Mouse (Mus musculus): ENCODE measurements at regions not wholly inside any gene's neighbourhood (a gene's known extent, or its start where the extent isn't known, plus 50 kb on each side); places are given as distances from the start of the nearest gene placed in this dataset.

DNA sequence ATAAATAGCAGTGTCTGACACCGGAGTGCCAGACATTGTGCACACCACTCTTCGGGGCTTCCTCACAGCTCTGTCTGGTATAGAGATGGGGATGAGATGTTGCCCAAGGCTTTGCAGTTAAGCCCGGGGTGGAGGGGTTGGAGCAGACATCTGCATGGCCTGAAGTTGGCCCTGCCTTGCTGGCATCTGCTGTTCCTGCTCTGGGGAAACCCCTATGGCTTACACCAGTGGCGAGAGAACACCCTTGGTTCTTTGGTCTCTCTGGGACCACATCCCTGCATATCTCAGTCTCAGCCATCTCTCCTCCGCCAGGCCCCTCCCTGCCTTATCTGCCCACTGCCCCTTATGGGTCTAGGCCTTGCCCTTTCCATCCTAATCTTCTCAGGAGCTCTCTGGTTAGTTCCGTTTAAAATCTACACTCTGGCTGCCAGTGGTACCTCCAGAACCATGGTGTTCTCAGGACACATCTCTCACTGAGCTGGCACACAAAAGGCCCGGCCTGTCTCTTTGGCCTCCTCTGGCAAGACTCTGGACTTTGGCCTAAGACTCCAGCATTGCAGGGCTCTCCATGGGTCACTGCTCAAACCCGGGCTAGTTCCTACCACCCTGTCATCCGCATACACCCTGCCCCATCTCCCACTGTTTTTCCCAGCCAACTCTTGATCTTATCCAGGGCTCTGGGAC, 123.3 kb upstream of the Id2 start:
- Histone ChIP-seq H3K4me1 (replicated peaks) (peaks cover 27% of the 10 kb centered on the region), H3K9ac (no peak overlapping the region), H3K4me3 (replicated peaks) (no peak overlapping the region), H3K27ac (replicated peaks) (no peak overlapping the region), H3K27me3 (no peaks in the 10 kb centered on the region), H3K4me2 (no peak overlapping the region), H3K9me3 (replicated peaks) (no peaks in the 10 kb centered on the region), H3K36me3 (replicated peaks) (no peaks in the 10 kb centered on the region)
- no peak for ATAC-seq (ENCODE audit: insufficient read depth)
- 46% methylated on average over 9 of the region's 9 CpGs for WGBS (ENCODE audit: insufficient replicate concordance)

DNA sequence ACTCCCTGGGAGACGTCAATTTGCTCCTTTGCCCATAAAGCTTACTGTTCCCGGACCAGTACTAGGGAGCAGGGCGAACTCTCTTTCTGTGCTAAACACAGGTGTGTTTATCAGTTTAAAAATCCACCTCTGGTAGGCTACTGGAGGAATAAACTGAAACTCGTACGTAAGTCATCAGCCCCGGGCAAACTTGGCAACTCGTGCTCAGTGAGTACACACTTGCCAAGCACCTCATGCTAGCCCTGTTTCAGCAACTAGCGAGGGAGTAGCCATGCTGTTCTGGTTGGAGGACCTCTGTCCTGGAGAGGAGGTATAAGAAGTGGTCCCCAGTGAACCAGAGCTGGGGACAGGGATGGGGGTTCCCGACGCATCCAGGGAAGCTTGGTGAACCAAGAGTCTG, 122.6 kb upstream of the Id2 start:
- H3K36me3 ChIP-seq (replicated peaks): no peaks in the 10 kb centered on the region
- H3K27me3 ChIP-seq: no peaks in the 10 kb centered on the region
- no peak overlapping the region for H3K4me3 ChIP-seq (replicated peaks)
- WGBS (ENCODE audit: insufficient replicate concordance): 69% methylated on average over 10 of the region's 10 CpGs
- no peak for ATAC-seq (ENCODE audit: insufficient read depth)
- H3K9ac ChIP-seq: no peak overlapping the region
- H3K4me1 ChIP-seq (replicated peaks): peaks cover 27% of the 10 kb centered on the region
- H3K27ac ChIP-seq (replicated peaks): no peak overlapping the region
- H3K9me3 ChIP-seq (replicated peaks): no peaks in the 10 kb centered on the region
- no peak overlapping the region for H3K4me2 ChIP-seq

DNA sequence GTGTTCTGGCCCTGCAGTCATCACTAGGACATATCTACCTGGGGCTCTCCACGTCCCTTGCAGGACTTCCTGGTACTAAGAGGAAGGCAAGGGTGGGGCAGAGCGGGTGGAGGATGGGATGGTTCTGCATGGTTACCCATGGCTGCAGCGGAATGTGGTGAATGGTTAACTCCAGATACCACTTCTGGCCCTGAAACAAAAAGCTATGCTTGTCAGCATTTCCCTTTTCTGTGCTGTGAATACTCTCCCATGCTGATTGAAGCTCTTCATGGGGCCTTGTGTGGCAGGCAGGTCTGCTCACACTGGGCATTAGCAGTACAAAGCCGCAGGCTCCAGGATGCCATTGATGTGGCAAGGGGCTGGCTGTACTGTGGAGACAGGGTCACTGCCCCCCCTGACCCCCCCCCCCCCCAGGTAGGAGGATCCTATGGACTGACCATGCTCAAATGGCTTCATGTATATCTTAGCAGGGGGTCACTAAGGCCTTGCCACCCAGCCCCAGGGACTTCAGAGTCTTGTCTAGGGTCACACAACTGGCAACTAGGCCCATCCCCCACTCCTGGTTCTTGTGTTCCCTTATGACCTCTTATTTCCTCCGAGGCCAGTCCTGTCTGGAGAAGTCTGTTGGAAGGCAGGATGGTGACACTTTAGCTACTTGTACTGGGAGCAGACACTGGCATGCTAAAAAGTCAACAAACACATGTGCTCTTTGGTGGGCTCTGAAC, 120.0 kb upstream of the Id2 start:
- WGBS (ENCODE audit: insufficient replicate concordance): 26% methylated on average over 5 of the region's 5 CpGs
- H3K4me3 ChIP-seq (replicated peaks): no peak overlapping the region
- no peak overlapping the region for H3K4me2 ChIP-seq
- peaks cover 19% of the 10 kb centered on the region for H3K4me1 ChIP-seq (replicated peaks)
- no peak overlapping the region for H3K27ac ChIP-seq (replicated peaks)
- peak; percentile 55; the same call in 1 of the 2 replicates for ATAC-seq (ENCODE audit: insufficient read depth)
- H3K9me3 ChIP-seq (replicated peaks): no peaks in the 10 kb centered on the region
- no peaks in the 10 kb centered on the region for H3K36me3 ChIP-seq (replicated peaks)
- no peak overlapping the region for H3K9ac ChIP-seq
- H3K27me3 ChIP-seq: no peaks in the 10 kb centered on the region

DNA sequence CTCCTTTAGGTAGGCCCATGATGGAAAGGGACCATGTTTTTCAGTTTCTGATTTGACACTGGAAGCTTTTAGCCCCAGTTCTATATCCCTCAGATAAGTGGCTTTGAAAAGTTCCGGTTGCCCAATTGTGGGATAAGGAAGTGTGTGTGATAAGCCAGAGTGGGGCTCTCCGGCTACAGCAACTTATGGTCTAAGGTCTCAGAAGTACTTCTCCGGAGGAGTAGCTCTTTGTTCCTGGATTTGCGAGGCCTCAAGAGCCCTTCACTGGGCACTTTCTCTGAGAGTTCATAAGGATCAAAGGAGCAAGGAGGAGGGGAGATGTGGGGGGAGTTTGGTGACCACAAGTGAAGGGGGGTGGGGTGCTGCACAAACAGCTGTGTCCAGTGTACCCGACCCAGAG, 118.3 kb upstream of the Id2 start:
- no peak overlapping the region for H3K27ac ChIP-seq (replicated peaks)
- H3K4me1 ChIP-seq (replicated peaks): peaks cover 15% of the 10 kb centered on the region
- H3K27me3 ChIP-seq: no peaks in the 10 kb centered on the region
- H3K36me3 ChIP-seq (replicated peaks): no peaks in the 10 kb centered on the region
- no peak overlapping the region for H3K9ac ChIP-seq
- no peaks in the 10 kb centered on the region for H3K9me3 ChIP-seq (replicated peaks)
- H3K4me3 ChIP-seq (replicated peaks): no peak overlapping the region
- WGBS (ENCODE audit: insufficient replicate concordance): 31% methylated on average over 5 of the region's 5 CpGs
- ATAC-seq (ENCODE audit: insufficient read depth): no peak
- no peak overlapping the region for H3K4me2 ChIP-seq

DNA sequence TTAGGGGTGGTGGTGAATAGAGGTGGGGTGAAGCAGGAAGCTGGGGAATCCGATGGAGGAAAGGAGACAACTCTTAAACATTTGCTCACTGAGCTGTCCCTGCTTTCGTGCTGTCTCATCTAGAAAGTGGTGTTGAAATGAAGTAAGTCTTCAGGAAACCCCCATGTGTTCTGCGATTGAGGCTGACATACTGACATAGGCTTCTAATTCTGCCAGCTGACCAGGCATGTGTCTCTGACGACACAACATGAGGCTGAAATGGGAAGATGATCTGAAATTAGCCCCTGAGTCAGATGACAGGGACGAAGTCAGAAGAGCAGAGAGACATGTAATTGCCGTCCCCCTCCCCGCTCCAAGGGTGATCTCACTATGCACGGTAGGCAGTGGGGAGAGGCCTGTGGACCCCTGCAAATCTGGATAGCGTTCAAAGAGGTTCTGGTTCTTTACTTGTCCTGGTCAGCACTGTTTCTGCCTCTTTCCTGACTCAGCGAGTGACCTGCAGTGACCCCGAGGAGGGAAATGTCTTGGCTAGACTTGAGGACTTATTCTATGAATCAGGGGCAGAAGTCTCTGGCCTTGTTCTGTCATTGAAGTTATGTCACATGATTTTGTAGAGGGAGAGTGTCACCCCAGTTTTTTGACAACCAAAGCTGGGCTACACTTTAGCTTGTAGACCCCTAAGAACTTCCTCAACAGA, 117.0 kb upstream of the Id2 start:
- no peak overlapping the region for H3K9ac ChIP-seq
- H3K4me2 ChIP-seq: no peak overlapping the region
- H3K4me3 ChIP-seq (replicated peaks): no peak overlapping the region
- no peak overlapping the region for H3K27ac ChIP-seq (replicated peaks)
- no peaks in the 10 kb centered on the region for H3K27me3 ChIP-seq
- WGBS (ENCODE audit: insufficient replicate concordance): 62% methylated on average over 11 of the region's 11 CpGs
- peaks cover 23% of the 10 kb centered on the region for H3K4me1 ChIP-seq (replicated peaks)
- H3K36me3 ChIP-seq (replicated peaks): no peaks in the 10 kb centered on the region
- 0 out of 2 replicates have a peak, but pooled peaks have one; percentile 10 for ATAC-seq (ENCODE audit: insufficient read depth)
- H3K9me3 ChIP-seq (replicated peaks): no peaks in the 10 kb centered on the region

DNA sequence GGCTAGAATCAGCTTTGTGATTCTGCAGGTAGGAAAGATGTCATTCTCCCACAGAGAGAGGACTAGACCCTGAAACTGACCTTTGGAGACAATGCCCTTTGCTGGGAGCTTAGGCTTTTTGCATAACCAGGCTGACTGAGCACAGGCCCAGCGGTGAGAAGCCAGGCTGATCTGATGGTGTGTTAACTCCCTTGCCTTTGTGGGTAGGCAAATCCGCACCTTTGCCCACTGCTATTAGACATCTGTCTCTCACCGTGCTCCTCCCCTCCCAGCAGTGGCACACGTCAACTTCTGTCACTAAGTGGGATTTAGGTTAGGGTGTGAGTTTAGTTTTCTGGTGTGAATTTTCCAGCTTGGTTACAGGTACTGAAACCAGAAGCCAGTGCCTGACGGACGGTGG, 114.4 kb upstream of the Id2 start:
- no peak for ATAC-seq (ENCODE audit: insufficient read depth)
- Histone ChIP-seq H3K27me3 (no peaks in the 10 kb centered on the region), H3K4me1 (replicated peaks) (peaks cover 11% of the 10 kb centered on the region), H3K36me3 (replicated peaks) (no peaks in the 10 kb centered on the region), H3K4me3 (replicated peaks) (no peak overlapping the region), H3K9ac (no peak overlapping the region), H3K4me2 (no peak overlapping the region), H3K27ac (replicated peaks) (no peak overlapping the region), H3K9me3 (replicated peaks) (no peaks in the 10 kb centered on the region)
- 76% methylated on average over 6 of the region's 6 CpGs for WGBS (ENCODE audit: insufficient replicate concordance)

DNA sequence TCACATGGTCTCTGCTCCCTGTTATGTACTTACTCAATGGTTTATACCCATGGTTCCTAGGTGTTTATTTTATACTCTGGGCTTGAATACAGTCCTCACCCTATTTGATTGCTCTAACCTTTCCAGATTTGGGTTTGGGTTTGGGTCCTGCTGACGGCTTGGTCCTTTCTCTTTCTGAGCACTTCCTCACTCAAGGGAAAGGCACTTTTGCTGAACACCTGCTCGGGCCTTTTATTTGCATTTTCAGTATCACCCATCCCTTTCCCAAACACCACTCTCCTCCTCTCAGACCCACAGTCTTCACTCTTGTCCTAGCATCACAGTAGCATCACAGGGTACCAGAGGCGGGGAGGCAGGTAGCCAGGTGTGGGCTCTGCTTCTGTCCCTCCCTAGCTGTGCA, 113.7 kb upstream of the Id2 start:
- H3K4me1 ChIP-seq (replicated peaks): peaks cover 11% of the 10 kb centered on the region
- H3K4me3 ChIP-seq (replicated peaks): no peak overlapping the region
- H3K27me3 ChIP-seq: no peaks in the 10 kb centered on the region
- H3K4me2 ChIP-seq: no peak overlapping the region
- WGBS (ENCODE audit: insufficient replicate concordance): 59% methylated on average over 3 of the region's 3 CpGs
- H3K9ac ChIP-seq: no peak overlapping the region
- ATAC-seq (ENCODE audit: insufficient read depth): no peak
- H3K27ac ChIP-seq (replicated peaks): no peak overlapping the region
- H3K9me3 ChIP-seq (replicated peaks): no peaks in the 10 kb centered on the region
- H3K36me3 ChIP-seq (replicated peaks): no peaks in the 10 kb centered on the region

DNA sequence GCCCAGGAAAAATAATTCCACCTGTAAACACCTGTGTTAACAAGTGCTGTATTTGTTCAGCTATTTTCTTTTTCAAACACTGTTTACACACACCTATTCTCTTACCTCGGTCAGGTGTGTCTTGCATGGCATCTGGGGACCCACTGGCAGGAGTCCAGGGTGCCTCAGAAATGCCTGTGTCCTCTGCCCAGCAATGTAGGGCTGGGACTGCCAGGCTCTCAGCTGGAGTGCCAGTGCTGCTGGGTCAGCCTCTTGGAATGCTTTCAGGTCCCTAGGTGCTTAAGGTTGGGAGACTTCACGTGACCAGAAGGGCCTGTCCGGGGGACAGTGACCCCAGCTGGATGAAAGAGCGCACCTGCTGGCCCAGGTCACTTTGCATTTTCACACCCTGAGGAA, 112.4 kb upstream of the Id2 start:
- peaks cover 11% of the 10 kb centered on the region for H3K4me1 ChIP-seq (replicated peaks)
- H3K4me3 ChIP-seq (replicated peaks): no peak overlapping the region
- no peak overlapping the region for H3K9ac ChIP-seq
- WGBS (ENCODE audit: insufficient replicate concordance): 43% methylated on average over 4 of the region's 4 CpGs
- H3K9me3 ChIP-seq (replicated peaks): no peaks in the 10 kb centered on the region
- no peak for ATAC-seq (ENCODE audit: insufficient read depth)
- H3K4me2 ChIP-seq: no peak overlapping the region
- no peaks in the 10 kb centered on the region for H3K27me3 ChIP-seq
- H3K27ac ChIP-seq (replicated peaks): no peak overlapping the region
- H3K36me3 ChIP-seq (replicated peaks): no peaks in the 10 kb centered on the region

DNA sequence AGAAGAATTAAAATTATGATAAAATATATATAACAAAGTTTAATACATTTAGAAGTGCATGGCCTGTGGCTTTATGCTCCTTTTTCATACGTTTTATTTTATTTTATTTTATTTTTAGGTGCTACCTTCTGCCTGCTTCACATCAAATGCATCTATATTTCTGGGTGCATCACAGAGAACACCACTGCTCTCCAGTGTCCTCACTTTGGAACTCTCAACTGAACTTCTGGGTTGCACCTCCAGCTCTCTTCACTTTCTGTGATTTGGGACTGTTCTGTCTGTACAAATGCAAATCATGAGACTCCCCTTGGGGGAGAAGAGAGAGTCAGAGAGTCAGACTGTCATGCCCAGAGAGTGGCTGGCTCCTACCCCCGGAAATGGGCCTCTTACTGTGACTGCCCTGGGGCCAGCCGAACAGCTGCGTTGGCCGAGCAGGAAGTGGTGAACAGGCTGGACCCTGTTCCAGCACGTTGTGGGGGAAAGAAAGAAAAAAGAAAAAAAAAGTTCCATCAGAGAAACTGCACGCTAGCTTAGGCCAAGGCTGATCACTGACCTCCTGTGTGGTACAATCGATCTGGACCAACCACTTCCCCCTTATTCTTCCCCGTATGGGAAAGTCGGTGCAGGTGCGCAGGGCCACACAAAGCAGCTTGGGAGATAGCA, 111.9 kb upstream of the Id2 start:
- Histone ChIP-seq H3K27ac (replicated peaks) (no peak overlapping the region), H3K9ac (no peak overlapping the region), H3K9me3 (replicated peaks) (no peaks in the 10 kb centered on the region), H3K4me3 (replicated peaks) (no peak overlapping the region), H3K36me3 (replicated peaks) (no peaks in the 10 kb centered on the region), H3K27me3 (no peaks in the 10 kb centered on the region), H3K4me2 (no peak overlapping the region), H3K4me1 (replicated peaks) (peaks cover 11% of the 10 kb centered on the region)
- ATAC-seq (ENCODE audit: insufficient read depth): no peak
- WGBS (ENCODE audit: insufficient replicate concordance): 13% methylated on average over 11 of the region's 11 CpGs

DNA sequence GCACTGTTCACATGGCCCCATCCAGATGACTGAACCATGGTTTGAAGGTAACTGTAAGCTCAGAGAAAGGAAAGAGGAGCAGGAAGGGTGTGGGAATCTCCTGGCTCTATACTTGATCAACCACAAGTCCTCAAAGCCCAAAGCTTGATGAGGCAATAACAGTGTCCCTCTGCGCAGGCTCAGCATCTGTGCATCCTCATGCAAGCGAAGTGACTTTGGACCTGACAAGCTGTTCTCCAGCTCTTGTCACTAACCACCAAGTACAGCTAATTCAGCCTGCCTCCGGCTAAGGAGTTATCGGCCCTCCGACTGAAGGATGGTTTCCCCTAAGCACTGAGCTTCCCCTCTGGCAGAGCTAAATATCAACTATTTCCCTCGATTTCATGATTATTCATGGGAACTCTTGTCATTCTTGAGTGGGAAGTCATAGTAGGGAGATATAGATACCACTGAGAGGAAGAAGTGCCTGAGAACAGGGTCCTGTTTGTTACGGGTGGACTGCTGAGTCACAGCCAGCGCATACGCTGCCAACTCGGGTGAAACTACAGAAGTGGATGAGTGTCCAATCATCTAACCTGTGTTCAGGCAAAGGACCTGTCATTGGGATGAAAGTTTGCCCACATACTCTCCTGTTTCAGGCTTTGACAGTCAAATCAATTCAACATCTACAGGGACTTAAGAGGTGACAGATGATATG, 106.6 kb upstream of the Id2 start:
- H3K9me3 ChIP-seq (replicated peaks): no peaks in the 10 kb centered on the region
- H3K27me3 ChIP-seq: no peaks in the 10 kb centered on the region
- H3K36me3 ChIP-seq (replicated peaks): no peaks in the 10 kb centered on the region
- H3K27ac ChIP-seq (replicated peaks): no peak overlapping the region
- H3K4me1 ChIP-seq (replicated peaks): no peaks in the 10 kb centered on the region
- no peak overlapping the region for H3K4me3 ChIP-seq (replicated peaks)
- ATAC-seq (ENCODE audit: insufficient read depth): no peak
- H3K4me2 ChIP-seq: no peak overlapping the region
- H3K9ac ChIP-seq: no peak overlapping the region
- 44% methylated on average over 10 of the region's 10 CpGs for WGBS (ENCODE audit: insufficient replicate concordance)
